Mouse (Mus musculus): ENCODE measurements around the gene Tnnt1.

The Tnnt1 gene

GRCm38 (mm10) chr7:4521231-4522003 is 5.2 kb upstream of the Tnnt1 start:
- no peak for DNase-seq

GRCm38 (mm10) chr7:4518487-4518886 is 2.3 kb upstream of the Tnnt1 start:
- no peak for DNase-seq

- no peak for DNase-seq
These were observed 329 bp downstream of the Tnnt1 start for GRCm38 (mm10) chr7:4515853-4516252.

- DNase-seq = no peak
These were observed 2.1 kb downstream of the Tnnt1 start for GRCm38 (mm10) chr7:4513829-4514712.

GRCm38 (mm10) chr7:4513236-4513635 is 2.9 kb downstream of the Tnnt1 start:
- peak; percentile 31 to 51 for DNase-seq

GRCm38 (mm10) chr7:4511489-4512224 is 4.5 kb downstream of the Tnnt1 start:
- DNase-seq = no peak

- peak; percentile 76 to 86 for DNase-seq
These were observed 6.1 kb downstream of the Tnnt1 start for GRCm38 (mm10) chr7:4509863-4510608.

- DNase-seq = no peak
These were observed 7.5 kb downstream of the Tnnt1 start for GRCm38 (mm10) chr7:4508739-4509116.

- no peak for DNase-seq
These were observed 8.0 kb downstream of the Tnnt1 start for GRCm38 (mm10) chr7:4508062-4508738.

GRCm38 (mm10) chr7:4507220-4507619 is 9.0 kb downstream of the Tnnt1 start:
- DNase-seq = no peak

GRCm38 (mm10) chr7:4504646-4505435 is 11.3 kb downstream of the Tnnt1 start:
- DNase-seq = no peak

GRCm38 (mm10) chr7:4503858-4504257 is 12.3 kb downstream of the Tnnt1 start:
- no peak for DNase-seq

- no peak for DNase-seq
These were observed 13.1 kb downstream of the Tnnt1 start for GRCm38 (mm10) chr7:4503100-4503499.

- peak; percentile 54 to 56 for DNase-seq
These were observed 13.6 kb downstream of the Tnnt1 start for GRCm38 (mm10) chr7:4502421-4503090.

GRCm38 (mm10) chr7:4501558-4502397 is 14.4 kb downstream of the Tnnt1 start, which contains the start of gene Ppp1r12c:
TSS of gene Ppp1r12c (minus strand) at chr7:4501680.
- peak; percentile 96 to 97 for DNase-seq

- peak in 1 of 2 experiments; percentile 58 for DNase-seq
These were observed 15.2 kb downstream of the Tnnt1 start for GRCm38 (mm10) chr7:4500892-4501471.

- DNase-seq = no peak
These were observed 17.1 kb downstream of the Tnnt1 start for GRCm38 (mm10) chr7:4499034-4499433.

- peak; percentile 56 to 81 for DNase-seq
These were observed 17.9 kb downstream of the Tnnt1 start for GRCm38 (mm10) chr7:4498251-4498650.

All from kidney, postnatal 25 days (tissue).